Mouse (Mus musculus) hindbrain, embryonic 11.5 days (tissue): ENCODE measurements around the gene Gm21117. TPM values are rescaled to one million over a fixed set of nuclear protein-coding genes. Genes with fewer than 3 reads are reported as not detected.
"Not testable (repeated sequence)": the region's sequence is repeated elsewhere in the genome, so short reads cannot be mapped to it uniquely, and the experiment has no call there.

Experiments used
- ATAC-seq: fragments of 200-750 bp; cut with Nextera tagmentation; 2 replicates; pipeline ENCODE4 v1.8.0; 2017; ENCODE audit warnings: mild to moderate bottlenecking, moderate TSS enrichment, moderate library complexity; ENCODE audit not compliant: low FRiP score
- DNase-seq: peaks from one replicate; pipeline ENCODE4 v3.0.0-alpha.2; 2015; ENCODE audit warnings: low spot score
- H3K27ac ChIP-seq: fragments of 300-500 bp; sonication (generic); 2 replicates; pipeline ENCODE4 v1.5.1; 2014; ENCODE audit warnings: mild to moderate bottlenecking, low read depth, low read length
- H3K27me3 ChIP-seq: fragments of 300-500 bp; sonication (generic); 2 replicates; pipeline ENCODE4 v1.6.1; 2014; ENCODE audit warnings: mild to moderate bottlenecking, low read length, moderate library complexity, mixed read lengths; ENCODE audit not compliant: control insufficient read depth, insufficient read depth
- H3K36me3 ChIP-seq: fragments of 300-500 bp; sonication (generic); 2 replicates; pipeline ENCODE4 v1.6.1; 2014; ENCODE audit warnings: mild to moderate bottlenecking, low read length, moderate library complexity, mixed read lengths; ENCODE audit not compliant: control insufficient read depth, insufficient read depth
- H3K4me1 ChIP-seq: fragments of 300-500 bp; sonication (generic); replicated peaks from 2 replicates; pipeline ENCODE4 v1.6.1; 2014; ENCODE audit warnings: low read length, mixed read lengths; ENCODE audit not compliant: control insufficient read depth, insufficient read depth
- H3K4me2 ChIP-seq: fragments of 300-500 bp; sonication (generic); replicated peaks from 2 replicates; pipeline ENCODE4 v1.6.1; 2014; ENCODE audit warnings: mild to moderate bottlenecking, low read depth, low read length
- H3K4me3 ChIP-seq: fragments of 300-500 bp; sonication (generic); 2 replicates; pipeline ENCODE4 v1.5.1; 2014; ENCODE audit warnings: low read depth, low read length
- H3K9ac ChIP-seq: fragments of 300-500 bp; sonication (generic); 2 replicates; pipeline ENCODE4 v1.6.1; 2014; ENCODE audit warnings: low read depth, low read length
- H3K9me3 ChIP-seq: fragments of 300-500 bp; sonication (generic); 2 replicates; pipeline ENCODE4 v1.6.1; 2016; ENCODE audit warnings: low read length; ENCODE audit not compliant: control insufficient read depth
- WGBS: fragments of 180-500 bp; shearing (Covaris S2); extraction: QIAGEN DNeasy Blood & Tissue Kit; methylation state at CpG from one replicate; pipeline ENCODE4 v1.1.7; 2014; 5-methylcytosine and 5-hydroxymethylcytosine counted together
- polyA plus RNA-seq: library from polyadenylated mRNA; unstranded; fragments of >200 nt; fragmentation: Nextera tagmentation; extraction: Ambion mirVana; gene quantifications from 2 replicates; pipeline ENCODE4 v1.2.1, GENCODE M21; 2014

Gene Gm21117
- not detected in 2 replicates for polyA plus RNA-seq

DNA sequence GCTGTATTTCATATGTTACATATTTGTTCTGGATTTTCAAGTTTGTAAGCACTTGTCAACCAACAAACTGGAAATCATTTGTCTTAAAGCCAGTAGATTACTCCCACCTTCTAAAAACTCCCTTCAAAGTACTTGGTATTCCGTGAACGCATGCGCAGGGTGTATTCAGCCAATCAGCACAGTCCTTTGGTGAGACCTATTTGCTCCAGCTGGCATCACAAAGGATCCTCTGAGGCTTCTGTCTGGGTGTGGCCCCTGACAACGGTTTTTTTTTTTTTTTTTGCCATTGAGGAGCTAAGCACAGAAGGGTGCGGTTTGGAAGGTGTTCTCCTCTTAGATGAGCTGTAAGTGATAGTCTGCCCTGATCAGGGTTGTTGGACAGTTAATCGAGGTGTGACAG lies at the start of gene Gm21117:
Gene Gm21117 (plus strand): TSS at position 301 of the 400 bp plus-strand sequence.
- not testable (repeated sequence) for ATAC-seq, H3K36me3 ChIP-seq, H3K4me2 ChIP-seq, DNase-seq, H3K4me3 ChIP-seq, H3K4me1 ChIP-seq, H3K9me3 ChIP-seq, H3K27ac ChIP-seq, H3K27me3 ChIP-seq, H3K9ac ChIP-seq
- WGBS, result no CpG with 5 or more reads among the region's 6 CpGs
